Mouse (Mus musculus): ENCODE data around the gene Zfp740.
A peak's percentile ranks its signal among the peaks of the same experiment; 100 is the strongest.
"Not testable (repeated sequence)": the region's sequence is repeated elsewhere in the genome, so short reads cannot be mapped to it uniquely, and the experiment has no call there.

The Zfp740 gene

DNA sequence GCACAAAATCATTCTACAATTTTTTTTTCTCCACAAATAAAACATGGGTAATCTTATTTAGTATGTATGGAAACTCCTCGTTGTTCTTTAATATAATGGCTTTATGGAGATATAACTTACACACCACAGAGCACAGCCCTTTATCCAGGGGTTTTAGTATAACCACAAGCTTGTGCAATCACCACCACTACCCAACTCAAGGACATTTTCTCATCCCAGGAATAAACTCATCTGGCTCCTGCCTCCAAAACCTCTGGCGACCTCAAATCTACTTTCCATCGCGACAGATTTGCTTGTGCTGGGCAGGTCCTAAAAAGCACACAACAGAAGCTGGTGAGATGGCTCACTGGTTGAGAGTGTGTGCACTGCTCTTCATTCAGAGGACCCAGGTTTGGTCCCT, 9.4 kb upstream of the Zfp740 start:
- no peak for DNase-seq

DNA sequence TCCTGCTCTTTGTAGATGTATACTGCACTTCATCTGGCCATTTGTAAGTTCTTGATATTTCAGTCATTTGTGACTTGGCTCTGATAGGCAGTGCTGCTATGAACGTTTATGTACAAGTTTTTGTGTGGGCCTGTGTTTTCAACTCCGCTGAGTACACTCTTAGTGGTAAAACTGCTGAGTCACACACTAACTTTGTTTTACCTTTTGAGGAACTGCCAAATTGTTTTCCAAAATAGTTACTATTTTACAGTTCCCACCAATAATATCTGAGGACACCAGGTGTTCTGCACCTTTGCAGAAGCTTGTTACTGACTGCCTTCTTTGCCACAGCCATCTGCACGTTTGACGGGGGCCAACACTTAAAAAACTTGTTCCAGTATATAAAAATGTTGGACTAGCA, 8.6 kb upstream of the Zfp740 start:
- no peak for DNase-seq

DNA sequence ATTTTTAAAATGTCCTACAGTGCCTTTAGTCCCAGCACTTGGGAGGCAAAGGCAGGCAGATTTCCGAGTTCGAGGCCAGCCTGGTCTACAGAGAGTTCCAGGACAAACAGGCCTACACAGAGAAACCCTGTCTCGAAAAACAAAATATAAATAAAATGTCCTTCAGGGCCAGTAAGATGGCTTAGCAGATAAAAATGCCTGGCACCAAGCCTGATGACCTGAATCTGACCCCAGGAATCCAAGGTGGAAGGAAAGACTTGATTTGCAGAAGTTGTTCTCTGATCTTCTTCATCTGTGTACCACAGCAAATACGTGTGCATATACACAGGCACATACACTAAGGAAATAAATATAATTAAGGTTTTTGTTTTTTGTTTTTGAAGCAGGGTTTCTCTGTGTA, 7.7 kb upstream of the Zfp740 start:
- no peak for DNase-seq

DNA sequence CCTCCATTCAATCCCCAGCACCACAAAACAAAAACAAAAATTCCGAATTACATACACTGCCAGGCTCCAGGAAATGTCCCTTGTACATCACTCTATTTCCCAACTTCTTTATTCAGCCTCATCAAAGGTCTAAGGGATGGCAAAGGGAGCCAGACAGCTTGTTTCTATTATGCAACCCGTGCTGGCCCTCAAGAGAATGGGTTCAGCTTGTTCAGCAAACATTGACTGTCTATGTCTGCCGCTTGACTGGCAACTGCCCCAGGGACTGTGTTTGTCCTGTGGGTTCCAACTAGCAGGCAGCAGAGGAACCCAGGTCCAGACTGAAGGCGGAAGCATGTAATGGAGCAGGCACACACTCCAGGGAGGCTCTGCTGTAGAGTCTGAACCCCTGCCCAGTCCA, 4.2 kb upstream of the Zfp740 start:
- no peak for DNase-seq

DNA sequence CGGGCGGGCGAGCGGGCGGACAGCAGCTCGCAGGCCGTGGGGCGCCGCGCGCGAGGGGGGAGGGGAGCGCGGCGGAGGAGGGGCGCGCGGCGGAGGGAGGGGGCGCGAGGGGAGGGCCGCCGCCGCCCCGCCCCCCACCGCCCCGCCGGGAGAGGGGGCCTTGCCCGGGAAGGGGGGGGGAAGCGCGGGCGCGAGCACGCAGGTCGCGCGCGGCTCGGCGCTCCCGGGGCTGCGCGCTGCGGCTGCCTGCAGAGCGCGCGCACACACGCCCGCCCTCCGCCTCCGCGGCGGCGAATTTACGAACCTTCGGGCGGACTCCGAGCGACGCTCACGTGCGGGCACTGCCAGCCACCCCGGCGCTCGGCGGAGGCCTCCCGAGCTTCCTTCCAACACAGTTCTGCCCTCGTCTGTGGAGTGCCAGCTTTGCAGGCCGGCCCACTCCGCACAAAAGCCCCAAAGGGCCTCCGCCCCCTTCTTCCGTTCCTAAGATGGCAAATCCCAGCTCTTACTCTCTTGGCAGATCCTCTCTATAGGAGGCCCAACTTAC, 859 bp downstream of the Zfp740 start:
- DNase-seq = peak; percentile 82

DNA sequence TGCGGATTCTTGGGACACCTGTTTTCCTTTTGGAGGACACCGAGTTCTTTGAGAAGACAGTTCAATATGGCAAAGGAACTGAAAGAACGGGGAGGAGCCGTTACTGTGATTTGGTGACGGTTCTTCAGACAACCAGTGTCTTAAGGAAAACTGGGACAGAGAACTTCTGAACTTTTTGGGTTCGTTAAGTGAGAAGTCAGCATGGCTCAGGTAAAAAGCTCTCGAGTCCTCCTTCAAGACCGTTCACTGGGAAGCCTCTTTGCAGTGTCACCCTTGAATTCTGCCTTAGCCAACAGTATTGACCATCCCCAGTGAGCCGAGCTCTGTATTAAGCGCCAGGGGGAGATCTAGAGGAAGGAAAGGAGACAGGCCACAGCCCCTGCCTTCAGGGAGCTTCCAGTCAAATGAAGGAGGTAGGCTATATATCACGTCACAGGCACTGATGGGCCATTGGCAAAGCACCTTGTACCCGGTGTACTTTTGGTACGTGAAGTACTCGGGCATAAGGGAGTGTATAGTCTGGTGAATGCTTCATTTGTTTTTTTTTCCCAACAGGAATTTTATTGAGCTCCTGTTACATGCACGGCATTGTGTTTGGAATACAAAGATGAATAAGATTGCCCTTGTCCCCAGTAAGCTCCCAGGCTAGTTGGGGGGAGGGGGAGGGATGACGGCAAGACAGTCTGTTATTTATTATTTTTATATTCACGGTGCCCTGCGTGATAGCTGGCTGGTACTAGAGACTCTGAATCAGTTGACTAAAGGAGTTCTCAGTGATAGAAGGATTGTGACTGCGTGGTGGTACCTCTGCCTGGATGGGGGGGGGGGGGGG, 1.8 kb downstream of the Zfp740 start, which contains the start of gene Csad:
TSS of gene Csad (minus strand) at position 51 of the 832 bp plus-strand sequence.
- DNase-seq = no peak

DNA sequence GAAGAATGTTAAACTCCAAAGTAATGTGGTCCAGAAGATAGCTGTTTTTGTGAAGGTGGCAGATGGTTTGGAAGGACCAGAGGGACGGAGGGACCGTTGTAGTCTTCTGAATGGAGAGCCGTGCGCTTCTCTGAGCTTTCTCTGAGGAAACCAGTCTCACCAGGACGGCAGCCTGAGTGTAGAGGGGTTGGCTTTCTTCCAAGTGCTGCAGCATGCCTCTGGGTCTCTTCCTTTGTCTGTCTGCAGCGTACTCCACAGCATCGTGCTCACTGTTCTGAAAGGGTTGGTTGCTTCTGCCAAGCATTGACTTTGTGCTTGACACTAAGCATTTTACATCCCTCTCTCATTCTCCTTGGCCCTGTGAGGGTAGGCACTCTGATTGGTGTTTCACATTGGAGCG, 2.7 kb downstream of the Zfp740 start:
- peak; percentile 32 for DNase-seq

DNA sequence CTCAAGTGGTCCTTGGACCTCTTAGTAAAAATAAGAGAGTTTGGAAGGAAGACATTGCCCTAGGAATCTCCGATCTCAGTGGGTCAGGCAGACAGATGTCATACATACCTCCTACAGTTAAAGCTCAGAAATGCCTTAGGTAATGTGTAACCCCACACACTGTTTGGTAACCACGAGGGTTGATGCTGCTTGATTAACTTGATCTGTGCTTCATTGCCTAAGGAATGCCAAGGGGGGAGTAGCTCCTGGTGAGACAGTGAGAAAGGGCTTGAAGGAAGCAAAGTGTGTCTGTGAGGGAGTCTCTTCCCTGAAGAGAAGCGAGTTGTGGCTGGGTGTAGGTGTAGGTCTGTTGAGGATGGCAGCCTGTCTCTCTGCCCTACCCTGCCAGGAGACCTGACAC, 4.3 kb downstream of the Zfp740 start:
- no peak for DNase-seq

DNA sequence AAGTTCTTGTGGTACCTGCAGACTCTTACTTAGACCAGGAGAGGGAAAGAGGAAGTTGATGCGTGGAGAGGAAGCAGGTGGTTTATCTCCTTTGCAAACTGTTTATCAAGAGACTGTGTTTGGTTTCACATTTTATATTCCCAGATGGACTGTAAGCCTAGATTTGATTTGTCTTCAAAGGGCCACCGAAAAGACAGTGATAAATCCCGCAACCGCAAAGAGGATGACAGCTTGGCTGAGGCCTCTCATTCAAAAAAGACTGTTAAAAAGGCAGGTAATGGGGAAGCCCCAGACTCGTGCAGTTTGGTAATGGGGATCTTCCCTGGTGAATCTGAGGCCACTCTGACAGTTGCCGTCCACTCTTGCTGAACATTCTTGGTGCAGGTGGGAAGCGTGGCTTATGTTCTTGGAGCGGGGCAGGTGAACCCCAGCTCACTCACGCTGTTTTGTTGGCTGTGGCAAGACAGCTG, 5.1 kb downstream of the Zfp740 start:
- no peak for DNase-seq

DNA sequence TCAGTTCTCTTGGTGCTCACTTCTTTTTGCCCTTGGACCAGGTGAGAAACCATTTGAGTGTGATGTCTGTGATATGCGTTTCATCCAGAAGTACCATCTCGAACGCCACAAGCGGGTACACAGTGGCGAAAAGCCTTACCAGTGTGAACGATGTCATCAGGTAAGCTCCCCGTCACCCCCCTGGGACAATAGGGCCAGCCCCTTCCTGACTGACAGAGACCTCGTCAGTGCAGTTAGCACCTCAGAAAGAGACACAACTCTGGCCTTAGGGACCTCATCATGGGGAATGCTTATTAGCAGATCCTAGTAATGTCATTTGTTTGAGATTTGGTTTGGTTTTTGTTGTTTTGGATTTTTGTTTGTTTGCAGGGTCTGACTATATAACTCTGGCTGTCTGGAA, 6.1 kb downstream of the Zfp740 start:
- DNase-seq = no peak

DNA sequence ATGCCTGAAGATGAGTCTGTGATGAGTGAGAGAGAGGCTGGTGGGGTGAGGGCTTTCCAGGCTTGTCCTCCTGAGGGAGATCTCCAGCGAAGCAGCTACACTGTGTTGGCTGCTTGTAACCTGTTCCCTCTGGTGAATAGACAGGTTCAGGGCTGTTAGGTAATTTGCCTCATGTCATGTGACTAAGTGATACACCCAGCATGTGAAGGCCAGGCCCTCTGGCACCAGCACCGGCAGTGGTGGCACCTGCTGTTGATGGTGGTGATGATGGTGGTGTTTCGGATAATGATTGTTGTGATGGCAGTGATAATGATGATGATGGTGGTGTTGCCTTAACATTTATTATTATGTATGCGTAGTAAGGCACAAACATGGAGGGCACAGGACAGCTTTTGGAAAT, 7.8 kb downstream of the Zfp740 start:
- DNase-seq = no peak

DNA sequence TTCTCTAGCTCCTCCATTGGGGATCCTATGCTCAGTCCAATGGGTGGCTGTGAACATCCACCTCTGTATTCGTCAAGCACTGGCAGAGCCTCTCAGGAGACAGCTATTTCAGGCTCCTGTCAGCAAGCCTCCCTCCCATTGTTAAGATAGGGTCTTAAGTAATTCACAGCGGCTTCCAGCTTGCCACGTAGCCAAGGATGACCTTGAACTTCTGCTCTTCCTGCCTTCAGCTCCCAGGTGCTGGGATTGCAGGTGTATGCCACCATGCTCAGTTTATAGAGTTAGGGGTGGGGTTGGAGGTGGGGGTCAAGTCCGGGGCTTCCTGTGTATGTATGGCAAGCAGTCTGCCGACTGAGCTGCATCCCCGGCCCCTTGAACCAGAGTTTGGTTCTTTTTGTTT, 8.8 kb downstream of the Zfp740 start:
- DNase-seq = no peak

DNA sequence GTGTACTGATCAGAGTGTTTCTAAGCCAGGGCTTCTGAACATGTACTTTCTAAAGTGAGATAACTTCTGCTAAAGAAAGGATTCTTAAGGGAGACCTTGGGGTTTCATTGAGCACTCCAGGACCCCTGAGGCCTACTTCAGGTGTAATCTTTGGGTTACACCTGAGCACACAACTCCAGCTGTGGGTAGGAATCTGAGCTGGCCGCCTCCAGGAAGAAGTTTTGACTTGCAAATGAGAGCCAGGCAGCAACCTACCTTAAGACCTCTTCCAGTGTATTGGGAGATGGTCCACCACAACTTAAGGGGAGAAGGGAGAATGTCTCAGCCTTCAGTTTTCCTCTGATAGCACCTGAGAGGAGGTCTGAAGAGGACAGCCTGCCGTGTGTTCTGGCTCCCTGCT, 11.1 kb downstream of the Zfp740 start:
- DNase-seq = no peak

DNA sequence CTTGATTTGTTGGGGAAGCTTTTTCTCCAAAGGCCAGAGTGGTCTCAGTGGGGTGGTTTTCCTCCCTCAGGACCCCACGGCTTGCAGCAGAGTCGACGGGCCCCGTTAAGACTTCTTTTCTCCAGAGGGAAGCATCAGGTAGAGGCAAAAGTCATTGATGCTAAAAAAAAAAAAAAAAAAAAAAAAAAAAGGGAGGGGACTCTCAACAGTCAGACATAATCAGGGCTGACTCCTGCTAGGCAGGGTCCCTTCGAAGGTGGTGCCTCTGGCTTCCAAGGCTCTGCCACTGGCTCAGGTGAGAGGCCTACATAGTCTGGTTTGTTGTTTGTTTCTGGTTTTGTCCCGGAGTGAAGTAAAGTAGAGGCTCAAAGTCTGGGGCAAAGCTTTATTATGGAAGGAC, 12.6 kb downstream of the Zfp740 start:
- no peak for DNase-seq

DNA sequence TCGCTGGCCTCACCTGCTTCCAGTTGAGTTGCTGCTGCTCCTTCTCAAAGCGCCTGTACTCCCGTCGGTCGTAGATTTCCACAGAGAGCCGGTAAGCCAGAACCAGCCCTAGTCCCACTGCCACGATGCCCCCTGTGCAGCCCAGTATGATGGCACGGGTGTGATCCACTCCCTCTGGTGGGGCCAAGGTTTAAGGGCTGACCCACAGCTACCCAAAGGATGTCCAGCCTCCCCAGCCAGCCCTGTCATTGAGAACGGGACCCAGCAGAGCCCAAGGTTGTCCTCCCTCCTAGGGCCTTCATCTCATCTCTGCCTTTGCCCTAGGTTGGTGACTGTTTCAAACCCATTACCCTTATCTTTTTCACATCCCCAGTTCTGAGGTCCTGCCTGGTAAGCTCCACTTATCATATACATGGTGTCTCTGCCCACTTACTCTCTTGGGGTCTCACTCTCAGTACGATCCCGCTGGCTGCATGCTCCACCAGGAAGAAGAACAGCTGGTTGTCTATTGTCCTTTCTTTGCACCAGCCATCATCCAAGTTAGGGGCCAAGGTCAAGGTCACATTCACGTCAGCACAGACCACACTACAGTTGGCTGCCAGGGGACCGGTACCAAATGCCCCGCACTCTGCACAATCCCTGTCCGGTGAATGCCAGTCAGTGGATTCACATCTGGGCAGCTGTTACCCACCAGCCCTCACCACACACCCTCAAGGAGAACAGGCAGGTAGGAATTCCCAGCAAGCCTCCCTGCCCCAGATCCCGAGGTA, 13.6 kb downstream of the Zfp740 start:
- DNase-seq = no peak

DNA sequence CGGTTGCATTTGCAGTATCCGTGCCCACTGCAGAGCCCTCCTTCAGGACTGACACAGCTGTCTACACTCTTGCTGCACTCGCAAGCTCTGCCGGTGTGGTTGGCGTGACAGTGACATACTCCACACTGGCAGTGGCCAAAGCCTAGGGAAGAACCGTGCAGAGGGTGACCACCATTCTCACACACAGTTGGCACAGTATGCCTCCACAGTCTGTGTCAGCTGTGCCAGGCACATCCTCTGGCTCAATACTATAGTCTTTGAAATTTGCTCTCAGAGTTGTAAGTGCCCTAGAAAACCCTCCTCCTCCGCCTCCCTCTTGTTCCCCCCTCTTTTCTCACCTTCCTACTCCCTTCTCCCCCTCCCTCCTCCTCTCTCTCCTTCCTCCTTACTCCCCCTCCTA, 14.3 kb downstream of the Zfp740 start:
- no peak for DNase-seq

DNA sequence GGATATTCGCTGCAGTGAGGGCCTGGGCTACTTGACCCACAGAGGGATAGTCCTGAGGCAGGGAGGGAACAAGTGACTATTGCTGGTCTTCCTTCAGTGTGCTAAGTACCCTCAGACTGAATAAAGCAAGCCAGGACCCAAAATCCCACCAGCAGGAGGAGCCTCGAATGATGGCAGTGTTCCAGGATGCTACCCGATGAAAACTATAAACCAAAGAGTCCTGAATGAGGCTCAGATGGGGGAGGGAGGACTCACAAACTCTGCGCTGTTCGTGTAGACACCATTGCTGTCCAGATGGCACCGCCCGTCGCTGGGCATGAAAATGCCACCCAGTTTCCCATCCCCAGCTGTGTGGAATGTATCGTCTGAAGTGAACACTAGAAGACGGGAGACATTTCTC, 19.3 kb downstream of the Zfp740 start:
- no peak for DNase-seq

DNA sequence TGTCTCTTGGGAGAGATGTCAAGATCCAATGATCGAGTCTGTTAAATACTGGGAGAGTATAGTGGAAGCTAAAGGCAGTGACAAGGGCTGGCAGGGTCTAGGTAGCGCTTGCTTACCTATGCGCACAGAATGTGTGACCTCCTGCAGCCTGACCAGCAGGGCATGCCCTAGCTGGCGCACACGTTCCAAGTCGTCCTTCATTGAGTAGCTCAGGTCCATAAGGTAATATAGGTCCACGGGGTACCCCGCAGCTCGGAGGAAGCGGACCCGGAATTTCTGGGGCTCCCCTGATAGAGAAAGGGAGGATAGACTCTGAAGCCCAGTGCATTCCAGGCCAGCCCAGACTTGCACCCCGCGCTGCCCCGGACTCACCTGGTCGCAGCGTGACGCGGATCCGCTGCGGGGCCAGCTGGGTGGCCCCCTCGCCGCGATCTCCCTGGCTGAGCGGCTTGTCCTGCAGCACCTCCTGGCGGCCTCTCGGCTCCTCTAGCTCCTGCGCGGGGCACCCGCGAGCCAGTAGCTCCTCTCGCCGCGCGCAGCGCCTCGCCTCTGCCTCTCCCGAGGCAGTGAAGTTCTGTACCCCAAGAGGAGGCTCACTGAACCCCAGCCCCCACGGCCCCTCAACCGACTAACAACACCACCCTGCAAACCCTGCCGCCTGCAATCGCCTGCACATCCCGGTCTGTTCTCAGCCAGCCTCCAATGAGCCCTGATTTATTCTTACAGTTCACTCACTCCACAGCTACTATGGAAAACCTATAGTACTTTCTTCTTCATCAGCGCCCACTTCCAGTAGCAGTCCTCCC, 21.3 kb downstream of the Zfp740 start:
- peak; percentile 94 for DNase-seq

DNA sequence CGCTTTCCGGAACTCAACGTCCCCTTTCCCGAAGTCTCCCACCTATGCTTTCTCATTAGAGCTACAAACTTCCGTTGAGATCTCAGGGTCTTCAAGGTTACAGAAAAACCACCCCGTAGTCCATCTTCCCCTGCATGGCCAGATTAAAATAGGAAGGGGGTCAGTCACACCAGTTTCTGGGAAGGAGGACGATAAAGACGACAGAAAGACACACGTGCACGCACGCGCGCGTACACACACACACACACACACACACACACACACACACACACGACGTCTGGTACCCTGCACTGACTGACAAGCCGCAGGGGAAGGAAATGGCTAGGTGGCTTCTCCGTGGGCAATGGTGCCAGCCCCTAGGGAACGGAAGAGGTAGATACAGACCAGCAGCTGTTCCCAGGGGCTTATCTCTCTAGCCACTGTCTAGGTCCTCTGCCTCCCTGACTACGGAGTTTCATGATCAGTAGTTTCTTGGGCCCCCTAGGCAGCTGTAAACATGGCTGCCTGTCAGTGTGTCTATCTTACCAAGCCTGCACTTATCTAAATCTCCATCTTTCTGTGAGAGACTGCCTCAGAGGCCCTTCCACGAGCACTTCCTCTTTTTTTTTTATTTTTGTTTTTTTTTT, 22.1 kb downstream of the Zfp740 start:
- peak; percentile 81 for DNase-seq

DNA sequence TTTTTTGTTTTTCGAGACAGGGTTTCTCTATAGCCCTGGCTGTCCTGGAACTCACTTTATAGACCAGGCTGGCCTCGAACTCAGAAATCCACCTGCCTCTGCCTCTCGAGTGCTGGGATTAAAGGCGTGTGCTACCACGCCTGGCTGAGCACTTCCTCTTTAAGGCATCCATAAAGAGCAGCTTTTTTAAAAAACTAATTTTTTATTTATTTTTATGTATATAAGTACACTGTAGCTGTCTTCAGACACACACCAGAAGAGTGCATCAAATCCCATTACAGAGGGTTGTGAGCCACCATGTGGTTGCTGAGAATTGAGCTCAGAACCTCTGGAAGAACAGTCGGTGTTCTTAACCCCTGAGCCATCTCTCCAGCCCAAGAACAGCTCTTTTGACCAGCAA, 22.6 kb downstream of the Zfp740 start:
- not testable (repeated sequence) for DNase-seq

DNA sequence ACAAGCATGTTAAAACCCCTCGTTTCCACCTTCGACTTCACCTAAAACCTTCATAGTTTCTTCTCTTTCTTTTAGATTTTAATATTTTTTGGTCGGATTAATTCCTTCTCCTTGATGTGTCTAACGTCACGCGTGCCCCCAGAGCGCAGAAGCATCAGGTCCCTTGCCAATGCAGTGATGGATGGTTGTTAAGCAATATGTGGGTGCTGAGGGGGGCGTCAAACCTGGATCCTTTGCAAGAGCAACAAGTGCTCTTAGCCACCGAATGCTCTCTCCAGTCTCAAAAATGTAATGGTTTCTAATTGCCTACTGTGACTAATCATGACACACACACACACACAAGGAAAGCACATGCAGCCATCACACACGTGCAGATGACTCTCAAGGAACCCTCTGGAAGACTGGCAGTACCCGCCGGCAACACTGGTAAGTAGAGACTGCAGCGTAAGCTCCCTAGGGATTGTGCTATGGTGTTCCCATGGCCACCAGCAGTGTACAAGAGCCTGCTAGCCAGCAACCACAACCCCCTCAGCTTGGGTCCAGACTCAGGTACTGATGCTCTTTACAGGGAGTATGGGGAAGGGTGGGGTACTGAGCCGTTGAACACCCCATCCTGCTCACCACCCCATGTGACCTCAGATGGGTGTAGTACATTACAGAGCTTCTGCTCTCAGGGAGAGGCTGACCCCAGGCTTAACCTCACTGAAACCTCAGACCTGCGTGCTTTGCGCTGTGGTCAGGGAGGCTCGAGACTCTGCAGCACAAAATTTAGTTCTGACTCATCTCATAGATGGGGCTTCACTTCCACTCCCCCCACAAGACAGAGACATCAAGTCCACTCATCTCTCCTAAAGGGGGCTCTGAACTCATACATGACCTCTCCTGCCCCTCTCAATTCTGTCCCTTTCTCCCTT, 27.6 kb downstream of the Zfp740 start:
- DNase-seq = peak; percentile 35

All from thymus, postnatal 14 days (tissue).